Mouse (Mus musculus) midbrain, embryonic 10.5 days (tissue): ENCODE data around the gene Sept6. TPM values are rescaled to one million over a fixed set of nuclear protein-coding genes. Genes with fewer than 3 reads are reported as not detected.

Experiments
- DNase-seq: peaks from one replicate; pipeline ENCODE4 v3.0.0-alpha.2; 2017; ENCODE audit warnings: low spot score
- H3K27ac ChIP-seq: fragments of 300-500 bp; sonication (generic); replicated peaks from 2 replicates; pipeline ENCODE4 v1.5.1; 2016; ENCODE audit warnings: mild to moderate bottlenecking
- H3K27me3 ChIP-seq: fragments of 300-500 bp; sonication (generic); 2 replicates; pipeline ENCODE4 v1.6.1; 2016; ENCODE audit warnings: low read depth, mild to moderate bottlenecking; ENCODE audit not compliant: poor library complexity, severe bottlenecking
- H3K36me3 ChIP-seq: fragments of 300-500 bp; sonication (generic); 2 replicates; pipeline ENCODE4 v1.6.1; 2016; ENCODE audit warnings: mild to moderate bottlenecking, moderate library complexity
- H3K4me1 ChIP-seq: fragments of 300-500 bp; sonication (generic); 2 replicates; pipeline ENCODE4 v1.6.1; 2016
- H3K4me3 ChIP-seq: fragments of 300-500 bp; sonication (generic); 2 replicates; pipeline ENCODE4 v1.5.1; 2016; ENCODE audit warnings: mild to moderate bottlenecking, moderate library complexity
- H3K9me3 ChIP-seq: fragments of 300-500 bp; sonication (generic); replicated peaks from 2 replicates; pipeline ENCODE4 v1.6.1; 2016; ENCODE audit warnings: mild to moderate bottlenecking
- WGBS: fragments of 180-500 bp; shearing (Covaris S2); methylation state at CpG from one replicate; pipeline ENCODE4 v1.1.7; 2016; 5-methylcytosine and 5-hydroxymethylcytosine counted together
- polyA plus RNA-seq: library from polyadenylated mRNA; unstranded; fragments of >200 nt; fragmentation: Nextera tagmentation; extraction: Ambion mirVana; gene quantifications from 2 replicates; pipeline ENCODE4 v1.2.1, GENCODE M21; 2016

Sept6 gene
- polyA plus RNA-seq, 1 experiment from 2014 or later = 32.3 TPM

- H3K27ac ChIP-seq = no peak overlapping the region
- WGBS = 91% methylated on average over 3 of the region's 3 CpGs
- 0 out of 2 replicates have a peak, but pooled peaks cover 8% of the 10 kb centered on the region for H3K9me3 ChIP-seq
- no peaks in the 10 kb centered on the region for H3K27me3 ChIP-seq
- no peak overlapping the region for H3K4me3 ChIP-seq
- peaks cover 17% of the 10 kb centered on the region for H3K36me3 ChIP-seq
- DNase-seq = no peak
- no peaks in the 10 kb centered on the region for H3K4me1 ChIP-seq
Measured at GRCm38 (mm10) chrX:36941106-36941505, 50.5 kb downstream of the Sept6 start.

DNA sequence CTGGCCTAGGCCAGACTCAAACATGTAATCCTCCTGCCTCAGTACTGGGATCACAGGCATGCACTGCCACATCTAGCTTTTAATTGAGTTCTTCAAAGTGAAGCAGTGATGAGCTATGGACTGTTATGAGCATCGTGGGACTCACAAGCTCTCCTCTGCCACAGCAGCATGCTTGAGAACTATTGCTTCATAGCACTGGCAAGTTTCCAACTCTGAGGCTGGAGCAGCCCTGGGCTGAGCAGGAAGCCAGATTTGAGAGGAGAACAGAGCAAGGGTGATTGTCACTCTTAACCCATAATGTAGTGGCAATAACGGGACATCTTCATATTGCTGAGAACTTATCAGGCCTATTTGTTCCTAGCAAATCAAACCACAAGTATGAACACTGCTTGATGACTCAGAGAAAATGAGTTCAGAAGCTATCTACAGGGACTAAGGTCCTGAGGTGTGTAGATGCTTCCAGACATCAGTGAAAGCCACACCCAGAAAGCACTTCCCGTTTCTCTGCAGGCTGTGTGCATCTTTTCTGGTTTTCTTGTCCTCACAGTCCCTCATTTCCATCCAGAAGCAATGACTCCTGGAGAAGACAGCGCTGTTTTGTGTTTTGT is 51.7 kb downstream of the Sept6 start:
- WGBS = 94% methylated on average over 4 of the region's 4 CpGs
- peaks cover 16% of the 10 kb centered on the region for H3K36me3 ChIP-seq

GRCm38 (mm10) chrX:36935326-36935966 is 56.1 kb downstream of the Sept6 start:
- Histone ChIP-seq H3K9me3 (no peaks in the 10 kb centered on the region), H3K36me3 (no peaks in the 10 kb centered on the region)
- WGBS = 75% methylated on average over 7 of the region's 7 CpGs

More for the DNA sequence above, 51.7 kb downstream of the Sept6 start:
- Histone ChIP-seq H3K4me3 (no peak overlapping the region), H3K4me1 (no peaks in the 10 kb centered on the region), H3K27ac (no peak overlapping the region), H3K9me3 (0 out of 2 replicates have a peak, but pooled peaks cover 8% of the 10 kb centered on the region), H3K27me3 (no peaks in the 10 kb centered on the region)
- no peak for DNase-seq

DNA sequence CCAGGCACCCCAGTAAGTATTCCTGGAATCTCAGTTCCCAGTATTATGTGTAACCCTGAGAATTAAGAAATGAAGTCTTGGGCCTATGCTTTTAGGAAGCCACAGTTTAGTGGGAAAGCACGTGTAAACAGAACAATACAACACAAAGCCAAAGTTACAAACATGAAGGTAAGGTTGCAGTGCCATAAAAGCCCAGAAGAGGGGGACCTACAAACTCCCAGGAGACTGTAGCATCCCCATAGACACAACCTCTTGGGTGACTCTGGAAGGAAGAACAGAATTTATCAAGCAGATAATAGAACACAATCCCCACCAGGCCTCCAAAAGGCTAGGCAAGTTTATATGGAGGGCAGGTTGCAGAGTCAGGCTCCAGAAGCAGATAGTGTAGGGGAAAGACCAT is 61.0 kb downstream of the Sept6 start:
- no peak for DNase-seq
- Histone ChIP-seq H3K27ac (no peak overlapping the region), H3K36me3 (peaks cover 6% of the 10 kb centered on the region; the same call in 1 of the 2 replicates), H3K27me3 (no peaks in the 10 kb centered on the region), H3K4me3 (no peak overlapping the region), H3K4me1 (no peaks in the 10 kb centered on the region), H3K9me3 (no peaks in the 10 kb centered on the region)
- WGBS = 48% methylated on average over 1 of the region's 1 CpGs

More at GRCm38 (mm10) chrX:36935326-36935966, 56.1 kb downstream of the Sept6 start:
- Histone ChIP-seq H3K4me1 (no peaks in the 10 kb centered on the region), H3K4me3 (no peak overlapping the region), H3K27me3 (no peaks in the 10 kb centered on the region), H3K27ac (no peak overlapping the region)
- DNase-seq = no peak

GRCm38 (mm10) chrX:36929694-36930093 is 61.9 kb downstream of the Sept6 start:
- Histone ChIP-seq H3K4me3 (no peak overlapping the region), H3K27ac (no peak overlapping the region), H3K36me3 (peaks cover 9% of the 10 kb centered on the region; the same call in 1 of the 2 replicates), H3K9me3 (no peaks in the 10 kb centered on the region), H3K4me1 (no peaks in the 10 kb centered on the region), H3K27me3 (no peaks in the 10 kb centered on the region)
- DNase-seq = no peak
- WGBS = 75% methylated on average over 4 of the region's 4 CpGs

DNA sequence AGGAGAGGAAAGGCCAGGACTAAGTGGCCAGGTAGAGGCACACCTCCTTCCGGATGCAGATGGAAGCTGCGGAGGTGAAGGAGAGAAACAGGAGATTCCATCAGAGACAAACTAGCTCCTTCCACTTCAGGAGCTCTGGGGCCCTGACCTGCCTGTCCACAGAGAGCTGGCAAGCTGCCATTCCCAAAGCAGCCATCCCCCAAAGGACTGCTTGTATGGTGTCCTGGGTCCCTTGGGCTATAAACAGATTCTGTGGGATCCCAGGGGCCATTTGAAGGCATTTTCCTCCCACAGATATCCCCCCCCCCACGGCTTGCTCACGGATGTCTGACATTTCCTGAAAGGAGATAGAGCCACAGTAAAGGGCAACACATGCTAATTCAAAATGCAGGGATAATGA is 62.8 kb downstream of the Sept6 start:
- Histone ChIP-seq H3K27ac (no peak overlapping the region), H3K4me3 (no peak overlapping the region), H3K36me3 (peaks cover 9% of the 10 kb centered on the region; the same call in 1 of the 2 replicates), H3K27me3 (no peaks in the 10 kb centered on the region), H3K4me1 (no peaks in the 10 kb centered on the region), H3K9me3 (no peaks in the 10 kb centered on the region)
- no peak for DNase-seq
- 87% methylated on average over 4 of the region's 4 CpGs for WGBS

DNA sequence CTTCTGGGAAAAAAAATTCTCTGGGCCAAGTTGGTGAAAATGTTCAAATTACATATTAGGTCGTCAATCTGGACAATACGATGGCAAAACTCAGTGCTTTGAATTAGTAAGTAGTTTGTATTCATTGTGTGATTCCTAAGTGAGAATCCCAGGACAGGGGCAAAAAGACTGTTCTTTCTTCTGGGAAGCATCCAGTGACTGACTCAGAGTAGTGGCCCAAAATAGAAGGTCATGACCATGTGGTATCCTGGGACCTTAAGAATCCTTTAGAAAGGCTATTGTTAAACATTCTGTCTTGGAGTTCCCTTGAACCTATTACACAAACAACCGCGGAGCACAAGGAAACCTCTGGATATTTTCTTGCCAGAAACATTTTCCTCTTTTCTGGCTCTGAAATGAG is 70.2 kb downstream of the Sept6 start:
- WGBS = 85% methylated on average over 4 of the region's 4 CpGs
- no peaks in the 10 kb centered on the region for H3K9me3 ChIP-seq
- DNase-seq = no peak

GRCm38 (mm10) chrX:36917749-36918148 is 73.8 kb downstream of the Sept6 start:
- H3K27me3 ChIP-seq = no peaks in the 10 kb centered on the region
- no peak overlapping the region for H3K27ac ChIP-seq
- H3K36me3 ChIP-seq = no peaks in the 10 kb centered on the region; the same call in 1 of the 2 replicates
- H3K9me3 ChIP-seq = no peaks in the 10 kb centered on the region
- WGBS = 87% methylated on average over 1 of the region's 1 CpGs
- H3K4me1 ChIP-seq = no peaks in the 10 kb centered on the region
- no peak for DNase-seq
- H3K4me3 ChIP-seq = no peak overlapping the region

More for the DNA sequence above, 70.2 kb downstream of the Sept6 start:
- no peak overlapping the region for H3K4me3 ChIP-seq
- no peaks in the 10 kb centered on the region for H3K27me3 ChIP-seq
- no peaks in the 10 kb centered on the region for H3K4me1 ChIP-seq
- H3K36me3 ChIP-seq = peaks cover 2% of the 10 kb centered on the region; the same call in 1 of the 2 replicates
- no peak overlapping the region for H3K27ac ChIP-seq

DNA sequence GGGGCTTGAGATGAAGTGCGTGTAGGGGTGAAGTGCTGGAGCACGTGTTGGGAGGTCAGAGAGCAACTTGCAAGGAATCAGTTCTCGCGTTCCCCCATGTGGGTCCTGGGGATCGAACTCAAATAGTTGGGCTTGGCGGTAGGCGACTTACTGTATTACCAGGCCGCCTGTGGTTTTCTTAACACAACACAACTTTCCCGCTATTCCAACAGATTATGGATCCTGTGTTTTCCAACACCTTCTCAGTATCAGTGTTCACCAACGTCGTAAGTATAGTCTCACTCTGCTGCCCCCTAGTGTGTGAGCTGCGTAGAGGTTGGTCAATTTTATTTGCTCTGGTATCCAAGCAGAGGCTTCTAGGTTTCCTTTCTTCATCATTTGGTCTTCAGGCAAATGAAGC is 80.3 kb downstream of the Sept6 start:
- 48% methylated on average over 12 of the region's 12 CpGs for WGBS
- H3K9me3 ChIP-seq = no peaks in the 10 kb centered on the region
- no peak overlapping the region for H3K27ac ChIP-seq
- peak; percentile 17 for DNase-seq
- no peaks in the 10 kb centered on the region for H3K36me3 ChIP-seq
- H3K27me3 ChIP-seq = no peaks in the 10 kb centered on the region
- no peak overlapping the region for H3K4me3 ChIP-seq
- H3K4me1 ChIP-seq = no peaks in the 10 kb centered on the region

GRCm38 (mm10) chrX:36906539-36906938 is 85.1 kb downstream of the Sept6 start:
- no peaks in the 10 kb centered on the region for H3K27me3 ChIP-seq
- no peak overlapping the region for H3K4me3 ChIP-seq
- H3K36me3 ChIP-seq = no peaks in the 10 kb centered on the region
- DNase-seq = no peak
- no peaks in the 10 kb centered on the region; the same call in 1 of the 2 replicates for H3K9me3 ChIP-seq
- H3K4me1 ChIP-seq = peaks cover 6% of the 10 kb centered on the region; the same call in 1 of the 2 replicates
- H3K27ac ChIP-seq = no peak overlapping the region
- WGBS = 46% methylated on average over 5 of the region's 5 CpGs

- DNase-seq = peak; percentile 89
- WGBS = 13% methylated on average over 31 of the region's 32 CpGs
- no peaks in the 10 kb centered on the region; the same call in 1 of the 2 replicates for H3K9me3 ChIP-seq
- peak overlapping the region; percentile 88 for H3K27ac ChIP-seq
- H3K4me1 ChIP-seq = peaks cover 6% of the 10 kb centered on the region; the same call in 1 of the 2 replicates
- H3K36me3 ChIP-seq = no peaks in the 10 kb centered on the region
- H3K4me3 ChIP-seq = peak overlapping the region; percentile 71
- no peaks in the 10 kb centered on the region for H3K27me3 ChIP-seq
Measured at GRCm38 (mm10) chrX:36903115-36903768, 88.4 kb downstream of the Sept6 start.

DNA sequence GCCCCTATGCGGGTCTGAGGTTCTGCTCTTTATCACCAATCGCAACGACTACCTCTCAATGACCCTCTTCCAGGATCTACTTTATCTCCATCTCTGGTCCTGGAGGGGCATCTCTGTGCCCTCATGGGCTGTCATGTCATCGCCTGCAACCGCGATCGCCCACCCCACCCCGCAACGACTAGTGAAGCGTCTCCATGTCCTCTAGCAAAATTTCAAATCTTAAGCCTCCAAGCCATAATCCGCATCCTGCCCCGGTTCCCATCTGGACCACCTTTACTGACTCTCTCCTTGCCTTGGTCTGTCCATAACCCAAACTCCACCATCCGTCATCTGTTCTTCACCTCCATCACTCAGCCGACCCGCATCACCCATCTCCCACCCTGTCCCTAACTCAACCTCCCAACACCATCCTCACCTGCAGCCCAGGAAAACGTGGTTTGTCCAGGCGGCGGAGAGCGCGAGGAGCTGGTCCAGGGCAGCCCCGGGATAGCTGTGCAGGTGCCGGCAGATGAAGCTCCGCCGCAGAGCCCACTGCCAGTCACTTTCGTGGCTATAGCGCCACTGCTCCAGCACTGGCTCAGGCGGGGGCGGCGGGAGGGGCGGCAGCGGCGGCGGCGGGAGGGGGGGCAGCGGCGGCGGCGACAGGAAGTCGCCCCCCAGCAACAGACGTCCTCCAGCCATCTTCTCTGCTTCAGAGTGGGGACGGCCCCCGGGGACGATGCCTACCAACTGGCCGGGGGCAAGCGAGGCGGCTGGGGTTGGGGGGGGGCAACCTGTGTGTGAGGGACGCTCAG is 89.1 kb downstream of the Sept6 start, which contains the start of gene Nkrf:
Gene Nkrf (minus strand): TSS at position 579 of the 794 bp plus-strand sequence.
- Histone ChIP-seq H3K27me3 (no peaks in the 10 kb centered on the region), H3K4me1 (peaks cover 6% of the 10 kb centered on the region; the same call in 1 of the 2 replicates), H3K4me3 (peak within 1 kb of the TSS; percentile 71), H3K36me3 (no peaks in the 10 kb centered on the region), H3K27ac (peak within 1 kb of the TSS; percentile 88), H3K9me3 (no peaks in the 10 kb centered on the region; the same call in 1 of the 2 replicates)
- DNase-seq = peak; percentile 34
- 13% methylated on average over 38 of the region's 47 CpGs for WGBS
